Mouse (Mus musculus): ENCODE measurements around the gene Pla2g7.
A peak's percentile ranks its signal among the peaks of the same experiment; 100 is the strongest.

The Pla2g7 gene

GRCm38 (mm10) chr17:43581012-43581467, 13.1 kb downstream of the Pla2g7 start:
- no peak for DNase-seq

GRCm38 (mm10) chr17:43584771-43585170, 16.9 kb downstream of the Pla2g7 start:
- DNase-seq, result no peak

- DNase-seq, result no peak
These were observed 19.4 kb downstream of the Pla2g7 start for GRCm38 (mm10) chr17:43587278-43587677.

GRCm38 (mm10) chr17:43589750-43590149, 21.9 kb downstream of the Pla2g7 start:
- no peak for DNase-seq

DNA sequence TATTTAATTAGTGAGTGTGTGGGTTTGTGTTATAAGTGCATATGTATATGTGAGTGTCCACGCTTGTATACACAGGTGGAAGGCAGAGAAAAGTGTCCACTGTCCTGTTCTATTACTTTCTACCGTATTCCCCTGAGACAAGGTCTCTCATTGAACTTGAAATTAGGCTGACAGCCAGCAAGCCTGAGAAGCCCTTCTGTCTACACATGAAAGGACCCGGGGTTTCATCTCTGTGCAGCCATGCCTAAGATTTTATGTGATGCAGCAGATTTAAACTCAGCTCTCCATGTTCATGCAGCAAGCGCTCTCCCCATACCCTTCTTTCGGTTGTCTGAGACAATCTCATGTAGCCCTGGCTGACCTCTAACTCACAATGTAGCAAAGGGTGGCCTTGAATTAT, 22.6 kb downstream of the Pla2g7 start:
- no peak for DNase-seq

- no peak for DNase-seq
These were observed 24.7 kb downstream of the Pla2g7 start for GRCm38 (mm10) chr17:43592296-43593291.

GRCm38 (mm10) chr17:43597742-43598141, 29.8 kb downstream of the Pla2g7 start:
- DNase-seq, result no peak

DNA sequence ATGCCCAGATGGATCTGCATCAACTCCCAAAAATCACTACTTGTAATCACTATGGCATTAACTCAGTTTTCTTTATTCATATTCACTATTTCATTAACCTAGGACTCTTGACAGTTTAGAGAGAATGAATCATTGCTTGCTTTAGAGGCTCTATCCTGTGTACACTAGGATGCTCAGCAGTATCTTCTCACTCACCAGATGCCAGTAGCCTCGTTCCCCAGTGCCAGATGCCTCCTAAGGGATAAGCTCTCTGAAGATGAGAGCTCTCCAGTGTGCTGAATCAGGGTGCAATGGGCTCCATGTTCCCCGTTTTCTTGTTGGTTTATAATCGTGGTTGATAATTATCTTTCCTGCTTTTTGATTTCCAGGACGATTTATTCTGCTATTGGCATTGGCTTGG, 30.8 kb downstream of the Pla2g7 start:
- no peak for DNase-seq

DNA sequence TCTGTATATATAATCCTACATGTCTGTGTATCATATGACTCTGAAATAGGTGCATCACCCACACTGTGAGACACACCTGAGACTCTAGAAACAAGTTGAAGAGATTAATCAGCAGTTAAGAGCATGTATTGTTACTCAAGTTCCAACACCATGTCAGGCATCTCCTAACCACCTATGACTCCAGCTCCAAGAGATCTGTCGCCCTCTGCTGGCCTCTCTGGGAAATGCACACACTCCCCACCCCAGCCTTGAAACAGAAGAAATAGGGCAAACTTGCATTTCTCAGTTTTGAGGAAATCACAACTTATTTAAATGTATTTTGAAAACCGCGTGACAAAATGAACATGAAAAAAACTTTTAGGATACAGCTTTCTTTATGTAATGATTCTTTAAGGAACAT, 38.8 kb downstream of the Pla2g7 start:
- peak; percentile 30 for DNase-seq

- peak; percentile 30 for DNase-seq
These were observed 43.7 kb downstream of the Pla2g7 start for GRCm38 (mm10) chr17:43611586-43611985.

- DNase-seq, result no peak
These were observed 44.3 kb downstream of the Pla2g7 start for GRCm38 (mm10) chr17:43612221-43612620.

DNA sequence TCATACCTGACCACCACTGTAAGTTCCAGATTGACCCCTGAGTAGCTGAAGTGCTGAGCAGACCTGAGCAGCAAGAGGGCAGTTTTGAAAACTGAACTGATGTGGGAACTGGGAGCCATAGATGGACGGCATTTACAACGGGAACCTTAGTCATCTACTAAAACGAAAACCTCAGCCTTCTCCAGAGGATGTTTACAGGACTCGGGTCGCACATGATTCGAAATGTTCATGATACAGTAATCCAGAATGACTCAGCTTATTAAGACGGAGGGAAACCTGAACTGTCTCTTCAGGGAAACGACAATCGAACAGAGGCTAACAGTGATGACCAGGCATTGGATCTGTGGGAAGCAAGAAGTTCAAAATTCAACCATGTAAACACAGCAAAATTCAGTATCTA, 51.3 kb downstream of the Pla2g7 start:
- no peak for DNase-seq

DNA sequence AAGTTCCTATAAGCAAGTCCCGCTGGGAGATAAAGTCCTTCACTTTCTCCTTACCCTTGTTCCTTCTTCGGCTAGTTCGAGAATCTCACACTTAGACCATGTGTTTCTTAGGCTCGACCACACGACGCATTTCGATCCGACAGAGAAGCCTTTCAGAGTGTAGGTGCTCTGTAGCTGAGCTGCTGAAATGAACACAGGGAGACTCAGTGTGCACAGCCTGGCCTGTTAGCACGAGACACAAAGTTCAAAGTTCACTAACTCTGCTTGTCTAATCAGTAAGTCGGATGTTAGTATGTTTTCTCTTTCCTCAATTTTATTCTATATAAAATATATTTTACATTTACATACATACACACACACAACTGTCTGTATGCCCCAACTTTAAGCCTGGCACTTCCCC, 54.2 kb downstream of the Pla2g7 start:
- no peak for DNase-seq

DNA sequence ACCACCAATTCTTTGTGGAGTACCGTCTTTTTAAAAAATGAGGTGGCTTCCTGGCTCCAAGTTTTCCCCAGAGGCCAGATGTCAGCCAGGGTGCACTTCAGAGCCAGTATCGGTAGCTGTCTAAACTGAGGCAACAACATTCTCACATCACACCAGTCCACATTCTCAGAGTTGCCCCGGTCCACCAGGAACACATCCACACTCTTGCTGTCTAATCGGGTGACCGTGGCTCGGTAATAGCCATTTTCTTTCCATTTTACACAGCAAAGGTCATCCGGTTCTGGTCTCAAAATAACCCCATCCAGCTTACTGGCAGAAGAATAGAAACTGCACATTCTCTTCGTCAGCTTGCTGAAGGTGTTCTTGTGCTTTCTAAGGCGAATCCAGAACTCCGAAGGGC, 60.3 kb downstream of the Pla2g7 start:
- no peak for DNase-seq

DNA sequence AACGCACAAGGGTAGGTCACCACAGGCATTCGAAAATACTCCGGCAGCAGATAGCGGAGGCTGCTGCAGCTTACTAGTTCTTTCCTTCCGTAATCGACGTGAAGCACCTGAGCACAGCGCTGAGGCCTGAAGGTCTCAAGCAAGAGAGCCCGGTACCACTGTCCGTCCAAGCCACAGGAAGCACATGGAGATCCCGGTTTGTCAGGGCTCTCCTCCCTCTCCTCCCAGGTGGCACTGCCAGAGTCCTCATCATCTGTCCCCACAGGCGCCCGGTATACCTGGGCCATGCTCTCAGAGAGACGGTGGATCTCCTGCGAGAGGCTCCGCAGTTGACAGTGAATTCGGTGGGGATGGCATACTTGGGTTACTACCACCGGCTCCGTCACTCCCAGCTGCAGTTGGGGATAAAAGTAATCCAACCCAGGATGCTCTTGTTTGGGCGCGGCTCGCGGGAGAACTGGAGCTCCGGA, 61.2 kb downstream of the Pla2g7 start:
- DNase-seq, result no peak

GRCm38 (mm10) chr17:43629496-43630426, 61.9 kb downstream of the Pla2g7 start, which contains the start of gene Tdrd6:
Gene Tdrd6 (minus strand): TSS chr17:43630299.
- no peak for DNase-seq

DNA sequence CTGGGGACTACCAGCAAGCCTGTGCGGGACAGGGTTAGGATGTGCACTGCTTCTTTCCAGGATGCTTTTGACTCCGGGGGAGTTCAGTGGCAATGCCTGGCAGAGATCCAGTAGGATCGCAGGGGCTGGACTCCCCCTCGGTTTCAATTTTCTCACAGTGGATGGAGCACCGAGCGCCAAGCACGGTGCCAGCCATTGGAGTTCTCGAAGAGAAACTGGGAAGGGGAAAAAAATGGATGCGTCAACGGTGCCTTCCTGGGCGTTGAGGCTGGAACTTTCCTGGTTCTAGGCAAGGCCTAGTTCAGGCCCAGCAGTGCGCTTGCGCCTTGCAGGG, 62.5 kb downstream of the Pla2g7 start:
- no peak for DNase-seq

DNA sequence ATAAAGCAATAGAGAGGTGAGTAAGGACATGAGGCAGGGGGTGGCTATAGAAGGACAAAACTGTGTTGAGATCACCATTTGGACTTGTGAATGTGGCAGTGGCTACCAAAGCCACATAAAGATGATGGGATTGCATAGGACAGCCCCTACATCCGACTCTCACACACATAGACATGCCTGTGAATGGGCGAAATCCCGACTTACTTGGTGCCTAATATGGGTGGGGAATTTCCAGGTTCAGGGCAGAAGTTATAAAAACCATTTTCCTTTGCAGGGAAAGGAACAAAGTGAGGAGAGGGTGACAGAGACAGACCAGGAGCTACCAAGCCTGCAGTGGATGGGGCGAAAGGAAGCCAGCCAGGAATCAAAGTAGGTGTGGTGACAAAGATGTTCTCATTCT, 69.2 kb downstream of the Pla2g7 start:
- no peak for DNase-seq

GRCm38 (mm10) chr17:43640825-43641224, 72.9 kb downstream of the Pla2g7 start:
- no peak for DNase-seq

DNA sequence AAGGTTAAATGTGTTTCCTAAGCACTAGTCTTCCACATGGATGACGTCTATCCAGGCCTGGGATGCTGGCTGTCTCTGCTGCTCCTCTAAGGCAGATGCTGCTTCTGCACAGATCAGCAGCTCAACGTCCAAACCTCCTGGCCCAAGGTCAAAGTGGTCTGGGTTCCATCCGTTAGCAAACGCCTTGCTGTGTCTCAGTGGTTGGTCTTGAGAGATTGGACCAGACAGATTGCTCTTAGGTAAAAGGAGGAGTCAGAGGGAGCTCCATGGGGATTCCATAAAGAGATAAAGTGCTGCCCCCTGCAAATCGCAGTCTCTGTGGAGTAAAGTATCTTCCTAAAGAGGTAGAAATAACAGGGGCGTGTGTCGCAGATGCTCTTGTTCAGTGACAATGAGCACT, 75.3 kb downstream of the Pla2g7 start:
- no peak for DNase-seq

- no peak for DNase-seq
These were observed 76.5 kb downstream of the Pla2g7 start for GRCm38 (mm10) chr17:43644375-43644774.

- DNase-seq, result no peak
These were observed 77.2 kb downstream of the Pla2g7 start for GRCm38 (mm10) chr17:43645136-43645535.

DNA sequence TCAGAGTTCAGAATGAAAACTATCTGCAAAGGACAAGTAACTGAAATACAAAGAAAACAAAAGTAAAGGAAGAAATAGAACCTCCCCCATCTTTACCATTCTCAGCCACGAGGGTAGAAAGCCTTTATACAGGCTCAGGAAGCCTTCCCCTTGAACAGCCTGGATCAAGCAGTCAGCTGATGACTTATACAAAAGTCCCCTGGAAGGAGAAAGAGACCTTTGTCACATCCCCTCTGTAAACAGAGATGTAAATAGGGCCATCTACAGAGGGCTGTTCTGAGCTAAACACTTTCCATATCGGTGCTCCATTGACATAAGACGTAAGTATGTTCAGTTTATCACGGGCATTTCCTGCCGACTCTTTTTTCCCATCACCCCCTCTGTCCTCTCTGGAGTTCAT, 79.0 kb downstream of the Pla2g7 start:
- no peak for DNase-seq
